Mouse (Mus musculus): ENCODE data around the gene Lag3.

GRCm38 (mm10) chr6:124900056-124900800, 11.3 kb downstream of the Lag3 start:
- TF ChIP-seq POLR2A (IDR thresholded peaks at IDR 0.05; ENCODE audit: borderline replicate concordance, extremely low read depth, low read depth, low read length) (no peak), CTCF (IDR thresholded peaks at IDR 0.05; ENCODE audit: insufficient read depth, low read length) (no peak)
